Mouse (Mus musculus): ENCODE data around the gene Spty2d1. TPM values are rescaled to one million over a fixed set of nuclear protein-coding genes. Genes with fewer than 3 reads are reported as not detected.

The Spty2d1 gene
- total RNA-seq, 1 experiment from 2014 or later = 38.7 TPM

Other genes with a start within 250 kb of the Spty2d1 start
- 32.3 and 33.0 TPM in 2 replicates for gene Hps5, start 212.3 kb downstream of the Spty2d1 start, total RNA-seq (2017)
- gene Gtf2h1, start 212.3 kb downstream of the Spty2d1 start, total RNA-seq (2017) = 86.1 and 96.2 TPM in 2 replicates
- gene Ldha, start 166.9 kb downstream of the Spty2d1 start, total RNA-seq (2017) = 434 and 497 TPM in 2 replicates
- not detected in 2 replicates for gene Ldhc, start 147.2 kb downstream of the Spty2d1 start, total RNA-seq (2017)
- 42.0 and 46.4 TPM in 2 replicates for gene Tsg101, start 88.4 kb downstream of the Spty2d1 start, total RNA-seq (2017)
- 12.7 and 14.1 TPM in 2 replicates for gene Uevld, start 49.9 kb downstream of the Spty2d1 start, total RNA-seq (2017)
- not detected in 2 replicates for gene Gm9999, start 24.8 kb downstream of the Spty2d1 start, total RNA-seq (2017)
- 0.63 and 2.5 TPM in 2 replicates for gene Tmem86a, start 42.2 kb upstream of the Spty2d1 start, total RNA-seq (2017)
- not detected in 2 replicates for gene Ptpn5, start 125.3 kb upstream of the Spty2d1 start, total RNA-seq (2017)
- not detected in 2 replicates for gene Mrgpra6, start 196.5 kb upstream of the Spty2d1 start, total RNA-seq (2017)
- gene Mrgpra9, start 244.4 kb upstream of the Spty2d1 start, total RNA-seq (2017) = 0.58 TPM in 1 of 2 replicates, not detected in the other